Mouse (Mus musculus) brain, embryonic 14.5 days (tissue): Measurements from ENCODE around the gene Rras. TPM values are rescaled to one million over a fixed set of nuclear protein-coding genes. Genes with fewer than 3 reads are reported as not detected.
"Not testable (repeated sequence)": the region's sequence is repeated elsewhere in the genome, so short reads cannot be mapped to it uniquely, and the experiment has no call there.

ENCODE experiments used
- DNase-seq: peaks from one replicate; pipeline ENCODE4 v3.0.0-alpha.2; 2011; ENCODE audit warnings: low read depth
- CTCF ChIP-seq: fragments of 200-500 bp; IDR thresholded peaks from 2 replicates; pipeline ENCODE4 v1.5.1; 2012; ENCODE audit warnings: inconsistent platforms, mild to moderate bottlenecking, moderate library complexity, borderline replicate concordance; ENCODE audit not compliant: insufficient read depth, insufficient read length; ENCODE audit errors: extremely low read depth
- POLR2A ChIP-seq: fragments of 200-500 bp; IDR thresholded peaks from 2 replicates; pipeline ENCODE4 v1.6.1; 2012; ENCODE audit warnings: mild to moderate bottlenecking, inconsistent platforms, borderline replicate concordance; ENCODE audit not compliant: poor library complexity, insufficient read depth, insufficient read length, severe bottlenecking; ENCODE audit errors: extremely low read depth
- polyA plus RNA-seq: library from polyadenylated mRNA; depleted of rRNA; stranded (reverse); fragments of >200 nt; gene quantifications from 2 replicates; pipeline ENCODE4 v1.2.3, GENCODE M21; 2012

Rras gene
- polyA plus RNA-seq, 1 experiment = 18.2 TPM

DNA sequence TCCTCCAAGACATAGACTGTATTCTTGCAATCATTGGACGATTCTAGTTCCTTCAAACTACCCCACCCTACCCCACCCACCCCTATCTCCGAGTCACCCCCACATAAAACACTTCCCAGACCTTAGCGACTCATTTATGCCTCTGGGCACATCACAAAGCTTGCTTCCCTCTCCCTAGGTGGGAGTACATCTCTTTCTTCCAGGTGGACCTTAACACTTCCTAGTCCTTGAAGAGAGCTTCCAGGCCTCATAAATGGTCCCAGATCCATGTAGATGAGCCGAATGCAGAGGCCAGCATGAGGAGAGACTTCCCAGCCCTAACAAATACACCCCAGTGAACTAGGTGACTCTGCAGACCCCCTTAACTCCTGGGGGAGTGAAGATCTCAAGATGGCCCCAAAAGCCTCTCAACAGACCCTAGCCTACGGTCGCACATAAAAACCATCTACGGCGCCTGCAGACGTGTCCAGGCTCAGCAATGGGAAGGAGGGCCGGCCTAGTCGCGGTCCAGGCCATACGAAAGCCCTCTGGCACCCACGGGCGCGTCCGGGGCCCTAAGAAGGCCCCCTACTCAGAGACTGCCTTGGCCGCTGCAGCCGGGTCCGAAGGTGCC lies 2.3 kb upstream of the Rras start:
- DNase-seq = no peak
- TF ChIP-seq POLR2A = no peak
- no peak for TF ChIP-seq CTCF

DNA sequence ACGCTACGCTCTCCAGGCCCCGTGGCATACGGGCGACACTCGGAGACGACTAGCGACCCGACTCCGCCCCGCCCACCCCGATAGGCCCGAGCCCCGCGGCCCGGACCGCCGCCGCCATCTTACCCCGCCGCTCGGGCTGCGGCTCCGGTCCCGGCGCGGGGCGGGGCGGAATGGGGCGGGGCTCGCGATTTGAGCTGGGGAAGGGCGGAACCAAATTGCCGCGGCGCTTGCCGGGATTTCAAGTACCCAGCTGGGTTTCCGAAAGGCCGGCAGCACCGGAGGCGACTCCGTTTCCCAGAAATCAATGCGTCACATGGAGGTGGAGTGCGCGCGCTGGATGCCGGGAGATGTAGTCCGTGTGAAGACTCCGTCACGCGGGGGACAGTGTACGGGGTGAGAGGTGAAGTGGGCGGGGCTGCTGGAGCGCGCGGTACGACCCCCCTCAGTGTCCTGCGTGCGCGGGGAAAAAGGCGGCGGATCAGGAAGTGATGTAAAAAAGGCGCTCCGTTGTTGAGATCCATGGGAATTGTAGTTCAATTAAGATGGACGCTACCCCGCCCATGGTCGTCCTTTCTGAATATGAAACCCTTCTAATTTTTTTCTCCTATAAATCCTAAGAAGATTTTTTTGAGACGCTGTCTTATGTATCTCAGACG lies 1.7 kb upstream of the Rras start, which contains the start of gene Scaf1:
Gene Scaf1 (minus strand): TSS at position 407 of the 656 bp plus-strand sequence.
- TF ChIP-seq POLR2A = peak; percentile 66
- TF ChIP-seq CTCF = no peak
- peak; percentile 100 for DNase-seq

DNA sequence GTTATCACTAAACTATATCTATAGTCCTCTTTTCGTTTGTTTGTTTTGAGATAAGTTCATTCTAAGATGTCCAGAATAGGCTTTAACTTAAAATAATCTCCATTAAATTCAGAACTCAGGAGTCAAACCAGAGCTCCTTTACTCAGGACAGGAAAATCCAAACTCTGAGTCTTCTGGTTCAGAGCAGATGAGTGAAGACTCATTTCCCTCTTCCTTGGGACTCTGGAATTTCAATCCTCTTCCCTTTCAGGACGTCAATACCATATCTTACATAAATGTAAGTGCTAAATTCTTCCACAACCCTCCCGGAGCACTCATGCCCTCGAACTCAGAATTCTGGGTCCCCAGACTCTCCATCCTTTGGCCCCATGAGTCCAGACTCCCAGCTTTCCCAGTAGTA lies 1.0 kb upstream of the Rras start:
- TF ChIP-seq POLR2A (no peak), CTCF (no peak)
- DNase-seq = no peak

DNA sequence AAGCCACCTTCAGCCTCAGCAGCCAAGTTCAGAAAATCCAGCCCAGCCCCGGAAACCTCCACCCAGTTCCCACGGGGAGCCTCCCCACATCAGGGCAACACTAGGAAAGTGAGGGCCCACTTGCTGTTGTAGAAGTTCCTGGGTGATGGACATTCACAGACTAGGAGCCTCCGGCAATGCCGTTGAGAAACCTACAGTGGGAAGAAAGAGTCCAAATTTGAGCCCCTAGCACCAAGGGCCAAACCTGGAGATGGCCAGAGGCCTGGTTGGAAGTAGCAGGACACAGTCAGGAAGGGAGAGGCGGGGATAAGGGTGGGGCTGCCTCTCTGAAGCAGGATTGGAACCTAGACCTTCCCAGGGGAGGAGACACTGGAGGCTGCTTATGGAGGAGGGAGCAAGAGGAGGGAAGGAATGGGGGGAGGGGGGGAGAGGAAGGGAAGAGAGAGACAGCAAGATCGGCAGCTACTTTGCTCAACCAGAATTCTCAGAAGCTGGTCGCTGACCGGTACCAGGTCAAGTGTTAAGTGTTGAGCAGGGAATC lies 1.3 kb downstream of the Rras start:
- TF ChIP-seq CTCF (no peak), POLR2A (no peak)
- peak; percentile 37 for DNase-seq

DNA sequence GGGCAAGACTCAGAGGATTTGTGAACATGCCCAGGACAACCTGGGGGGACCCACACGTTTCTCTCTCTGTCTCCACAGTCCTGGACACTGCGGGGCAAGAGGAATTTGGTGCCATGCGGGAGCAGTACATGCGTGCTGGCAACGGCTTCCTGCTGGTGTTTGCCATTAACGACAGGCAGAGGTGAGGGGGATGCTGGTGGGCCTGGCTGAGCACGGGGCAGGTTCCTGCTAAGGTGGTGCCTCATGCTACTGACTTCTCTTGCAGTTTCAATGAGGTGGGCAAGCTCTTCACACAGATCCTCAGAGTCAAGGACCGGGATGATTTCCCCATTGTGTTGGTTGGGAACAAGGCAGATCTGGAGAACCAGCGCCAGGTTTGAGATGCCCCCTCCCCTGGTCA lies 2.5 kb downstream of the Rras start:
- no peak for DNase-seq
- TF ChIP-seq CTCF (no peak), POLR2A (no peak)

DNA sequence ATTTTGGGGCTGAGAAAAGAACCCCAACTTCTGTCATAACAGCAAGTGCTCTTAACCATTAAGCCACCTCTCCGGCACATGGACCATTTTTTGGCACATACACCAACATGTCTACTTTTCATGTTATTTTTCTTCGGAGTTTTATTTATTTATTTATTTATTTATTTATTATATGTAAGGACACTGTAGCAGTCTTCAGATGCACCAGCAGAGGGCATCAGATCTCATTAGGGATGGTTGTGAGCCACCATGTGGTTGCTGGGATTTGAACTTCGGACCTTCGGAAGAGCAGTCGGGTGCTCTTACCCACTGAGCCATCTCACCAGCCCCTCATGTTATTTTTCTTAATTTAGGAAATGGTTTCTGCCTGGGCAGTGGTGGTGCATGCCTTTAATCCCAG lies 6.0 kb downstream of the Rras start:
- DNase-seq = not testable (repeated sequence)

DNA sequence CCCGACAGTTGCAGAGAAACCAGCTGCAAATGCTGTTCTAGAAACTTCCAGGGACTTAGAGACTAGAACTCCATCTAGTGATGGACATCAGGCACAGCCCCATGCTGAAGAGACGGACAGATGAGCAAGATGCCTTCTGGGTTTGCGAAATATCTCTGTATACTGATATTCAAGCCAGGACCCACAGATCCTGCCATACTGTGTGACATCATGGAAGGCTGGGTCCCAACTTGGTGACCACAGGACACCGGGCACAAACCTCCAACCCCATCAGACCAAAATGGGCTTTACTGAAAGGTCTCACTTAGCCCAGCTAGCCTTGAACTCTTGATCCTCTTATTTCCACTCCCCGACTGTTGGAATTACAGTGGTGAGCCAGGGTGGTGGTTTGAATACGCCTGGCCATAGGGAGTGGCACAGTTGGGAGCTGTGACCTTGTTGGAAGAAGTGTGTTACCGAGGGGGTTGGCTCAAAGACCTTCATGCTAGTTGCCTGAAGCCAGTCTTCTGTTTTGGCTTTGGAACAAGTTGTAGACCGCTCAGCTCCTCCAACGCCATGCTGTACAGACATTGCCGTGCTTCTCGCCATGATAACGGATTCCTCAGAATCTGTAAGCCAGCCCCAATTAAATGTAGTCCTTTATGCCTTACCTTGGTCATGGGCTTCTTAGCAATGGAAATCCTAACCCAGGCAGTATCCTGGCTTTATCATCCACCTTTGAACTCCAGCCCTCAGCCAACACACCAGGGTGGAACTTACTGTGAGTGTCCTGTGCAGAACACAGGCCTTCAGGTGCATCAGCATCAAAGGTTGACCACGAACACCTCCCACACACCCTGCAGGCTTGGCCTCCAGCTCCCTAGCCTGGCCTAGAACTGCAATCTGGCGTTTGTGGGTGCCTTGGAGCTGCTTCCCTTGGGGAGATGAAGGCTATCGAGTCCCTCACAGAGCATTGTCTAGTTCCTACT lies 6.8 kb downstream of the Rras start:
- TF ChIP-seq CTCF (no peak), POLR2A (no peak)
- peak; percentile 17 for DNase-seq

DNA sequence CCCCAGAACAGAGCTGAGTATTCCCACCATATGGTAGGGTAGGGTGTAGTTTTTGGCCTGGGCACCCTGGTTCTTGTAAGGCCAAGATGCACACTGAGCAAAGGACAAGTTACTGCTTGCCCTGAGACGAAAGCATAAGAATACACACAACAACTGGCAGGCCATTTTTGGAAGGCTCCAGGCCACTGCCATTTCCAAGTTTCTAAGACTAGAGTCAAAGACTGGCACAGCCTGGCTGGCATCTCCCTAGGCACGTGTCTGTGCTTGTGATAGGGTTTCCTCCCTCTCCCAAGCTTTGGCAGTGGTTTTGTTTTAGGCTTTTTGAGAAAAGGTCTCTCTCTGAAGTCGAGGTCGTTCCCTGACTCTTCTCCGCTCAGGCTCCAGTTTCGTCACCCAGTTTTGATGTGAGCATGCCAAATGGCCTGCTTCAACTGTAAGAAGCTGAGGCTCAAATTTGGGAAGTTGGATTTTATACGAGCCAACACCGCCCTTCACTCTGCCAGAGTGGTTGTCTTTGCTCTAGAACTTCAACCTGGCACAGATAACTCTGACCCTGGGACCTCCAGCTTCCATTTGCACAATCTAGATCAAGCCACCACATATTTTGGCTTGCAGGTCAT lies 8.0 kb downstream of the Rras start:
- no peak for TF ChIP-seq CTCF
- TF ChIP-seq POLR2A = no peak

DNA sequence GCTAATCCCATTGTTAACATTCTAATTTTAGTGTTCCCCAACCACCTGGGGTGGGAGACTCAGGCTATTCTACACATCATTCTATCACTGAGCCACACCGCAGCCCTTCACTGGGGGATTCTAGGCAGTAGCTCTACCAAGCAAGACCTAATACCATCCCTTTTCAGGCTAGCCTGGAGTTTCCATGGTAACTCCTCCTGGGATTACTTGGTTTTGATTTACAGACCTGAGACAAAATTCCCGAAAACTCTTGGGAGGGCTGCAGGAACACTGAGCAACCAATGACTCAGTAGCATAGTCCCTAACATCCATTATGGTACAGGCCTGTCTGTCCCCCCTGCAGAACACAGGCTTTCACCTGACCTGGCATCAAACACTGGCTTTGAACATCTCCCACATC lies 8.5 kb downstream of the Rras start:
- TF ChIP-seq CTCF (no peak), POLR2A (no peak)
- peak; percentile 33 for DNase-seq

More for the DNA sequence above, 8.0 kb downstream of the Rras start:
- no peak for DNase-seq

DNA sequence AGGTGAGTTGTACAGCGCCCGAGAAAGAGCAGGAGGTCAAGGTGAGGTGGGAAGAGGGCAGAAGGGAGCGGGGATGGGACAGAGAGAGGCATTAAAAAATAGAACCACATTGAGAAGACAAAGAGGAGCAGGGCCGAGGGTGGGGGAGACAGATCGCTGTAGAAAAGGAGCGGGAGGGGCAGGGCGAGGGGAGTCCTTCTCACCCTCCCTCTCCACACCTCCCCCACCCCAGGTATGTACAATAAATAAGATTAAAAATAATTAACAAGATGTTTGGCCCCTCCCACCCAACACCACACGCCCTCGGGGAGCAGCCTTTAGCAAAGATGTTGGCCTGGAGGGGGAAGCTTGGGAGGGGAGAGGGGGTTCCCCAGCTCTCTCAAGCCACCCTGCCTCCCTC lies 10.0 kb downstream of the Rras start:
- TF ChIP-seq CTCF = no peak
- TF ChIP-seq POLR2A = no peak

DNA sequence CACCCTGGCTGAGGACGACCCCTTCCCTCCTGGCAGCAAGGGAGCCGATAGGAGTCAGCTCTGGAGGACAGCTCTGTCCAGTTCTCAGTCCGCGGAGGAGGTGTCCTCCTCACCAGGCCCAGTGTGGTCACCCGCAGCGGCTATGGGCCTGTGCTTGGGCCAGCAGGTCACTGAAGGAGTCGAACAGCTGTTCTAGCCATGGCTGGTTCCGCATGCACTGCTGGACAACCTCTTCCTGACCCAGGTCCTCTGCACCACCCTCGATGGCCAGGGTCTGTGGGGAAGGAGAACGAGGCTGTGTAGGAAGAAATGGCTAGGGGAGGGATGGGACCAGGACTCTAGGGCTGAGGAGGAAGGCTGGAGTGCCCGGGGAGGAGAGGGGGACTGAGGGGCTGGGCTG lies 10.6 kb downstream of the Rras start:
- TF ChIP-seq POLR2A (no peak), CTCF (no peak)
- DNase-seq = no peak

More for the DNA sequence above, 10.0 kb downstream of the Rras start:
- no peak for DNase-seq

DNA sequence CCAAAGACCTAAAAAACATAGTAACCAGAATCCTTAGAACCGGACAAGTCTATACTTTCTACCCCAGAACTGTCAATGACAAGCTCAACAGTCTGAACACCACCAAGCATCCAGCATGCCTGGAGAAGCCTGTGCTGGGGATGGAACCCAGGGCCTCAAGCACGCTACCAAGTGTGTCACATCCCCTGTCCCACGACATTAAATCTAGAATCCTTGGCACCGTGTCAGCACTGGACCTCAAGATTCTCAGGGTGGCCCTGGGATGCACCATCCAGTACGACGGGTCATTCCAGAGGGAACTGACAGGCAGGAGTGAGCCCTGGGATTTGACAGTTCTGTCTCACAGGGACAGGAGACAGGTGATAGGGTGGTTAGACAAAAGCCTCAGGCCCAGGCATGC lies 12.2 kb downstream of the Rras start:
- DNase-seq = no peak
- TF ChIP-seq CTCF (no peak), POLR2A (no peak)
